Mouse (Mus musculus) intestine, embryonic 14.5 days (tissue): ENCODE data around the gene Sart3. TPM values are rescaled to one million over a fixed set of nuclear protein-coding genes. Genes with fewer than 3 reads are reported as not detected.

Experiments
- ATAC-seq: fragments of 200-750 bp; cut with Nextera tagmentation; replicated peaks from 2 replicates; pipeline ENCODE4 v1.8.0; 2017; ENCODE audit warnings: low read depth, moderate number of reproducible peaks, moderate TSS enrichment, moderate library complexity; ENCODE audit not compliant: low FRiP score, low TSS enrichment
- DNase-seq: peaks from one replicate; pipeline ENCODE4 v3.0.0-alpha.2; 2018; ENCODE audit warnings: low spot score
- H3K27ac ChIP-seq: fragments of 300-500 bp; sonication (generic); 2 replicates; pipeline ENCODE4 v1.5.1; 2014; ENCODE audit warnings: low read depth, mild to moderate bottlenecking, control low read depth
- H3K27me3 ChIP-seq: fragments of 300-500 bp; sonication (generic); replicated peaks from 2 replicates; pipeline ENCODE4 v1.6.1; 2014; ENCODE audit warnings: low read length, control low read depth; ENCODE audit not compliant: control insufficient read depth, insufficient read depth
- H3K36me3 ChIP-seq: fragments of 300-500 bp; sonication (generic); 2 replicates; pipeline ENCODE4 v1.6.1; 2014; ENCODE audit warnings: low read length, control low read depth; ENCODE audit not compliant: control insufficient read depth, insufficient read depth
- H3K4me1 ChIP-seq: fragments of 300-500 bp; sonication (generic); replicated peaks from 2 replicates; pipeline ENCODE4 v1.6.1; 2014; ENCODE audit warnings: low read length, control low read depth, mixed read lengths; ENCODE audit not compliant: control insufficient read depth, insufficient read depth
- H3K4me2 ChIP-seq: fragments of 300-500 bp; sonication (generic); 2 replicates; pipeline ENCODE4 v1.6.1; 2014; ENCODE audit warnings: low read length
- H3K4me3 ChIP-seq: fragments of 300-500 bp; sonication (generic); 2 replicates; pipeline ENCODE4 v1.5.1; 2014; ENCODE audit warnings: low read depth, low read length, control low read depth, mixed read lengths
- H3K9ac ChIP-seq: fragments of 300-500 bp; sonication (generic); 2 replicates; pipeline ENCODE4 v1.6.1; 2014; ENCODE audit warnings: mild to moderate bottlenecking, low read length
- H3K9me3 ChIP-seq: fragments of 300-500 bp; sonication (generic); 2 replicates; pipeline ENCODE4 v1.6.1; 2016; ENCODE audit warnings: low read length, control low read depth; ENCODE audit not compliant: control insufficient read depth
- WGBS: fragments of 180-500 bp; shearing (Covaris S2); extraction: QIAGEN DNeasy Blood & Tissue Kit; methylation state at CpG from one replicate; pipeline ENCODE4 v1.1.7; 2014; 5-methylcytosine and 5-hydroxymethylcytosine counted together
- polyA plus RNA-seq: library from polyadenylated mRNA; unstranded; fragments of >200 nt; fragmentation: Nextera tagmentation; extraction: Ambion mirVana; gene quantifications from 2 replicates; pipeline ENCODE4 v1.2.1, GENCODE M21; 2014

Gene Sart3
- polyA plus RNA-seq, 1 experiment from 2014 or later, result 46.3 TPM

DNA sequence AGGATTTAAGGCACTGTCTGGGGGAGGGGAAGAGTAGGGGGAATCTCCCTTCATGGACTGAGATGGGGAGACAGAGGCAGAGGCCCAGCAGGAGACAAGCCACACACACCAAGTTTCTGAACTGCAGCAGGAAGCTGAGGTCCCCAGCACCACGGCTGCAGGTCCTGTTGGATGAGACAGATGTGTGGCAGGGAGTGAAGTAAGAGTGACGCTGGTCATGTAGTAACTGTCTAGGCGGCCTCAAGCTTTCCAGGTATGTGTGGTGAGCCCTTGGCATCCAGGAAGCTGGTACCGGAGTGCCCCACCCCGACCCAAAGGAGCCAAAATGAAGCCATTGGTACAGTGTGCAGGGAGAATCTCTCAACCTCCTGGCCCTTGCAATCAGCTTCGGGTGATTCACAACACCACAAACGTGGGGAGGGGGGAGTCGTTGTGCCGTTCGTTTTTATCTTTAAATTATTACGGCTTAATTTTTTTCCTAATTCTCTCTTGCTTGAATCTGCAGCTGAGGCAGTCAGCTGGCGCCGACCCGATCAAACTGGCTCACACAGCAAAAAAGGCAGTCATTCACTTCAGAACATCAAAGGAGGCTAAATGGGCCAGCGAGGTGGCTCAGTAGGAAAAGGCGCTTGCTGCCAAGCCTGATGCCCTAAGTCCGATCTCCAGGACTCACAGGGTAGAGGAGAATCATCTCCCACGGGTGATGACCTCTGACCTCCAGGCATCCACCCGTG, 25.0 kb upstream of the Sart3 start:
- no peaks in the 10 kb centered on the region for H3K9me3 ChIP-seq
- ATAC-seq (no peak), DNase-seq (no peak)
- peak overlapping the region; percentile 53 for H3K4me3 ChIP-seq
- peaks cover 24% of the 10 kb centered on the region for H3K36me3 ChIP-seq
- no peaks in the 10 kb centered on the region for H3K27me3 ChIP-seq
- H3K4me1 ChIP-seq, result peaks cover 38% of the 10 kb centered on the region
- peak overlapping the region; percentile 42 for H3K9ac ChIP-seq
- WGBS, result 17% methylated on average over 19 of the region's 19 CpGs
- H3K27ac ChIP-seq, result peak overlapping the region; percentile 73
- peak overlapping the region; percentile 69 for H3K4me2 ChIP-seq

DNA sequence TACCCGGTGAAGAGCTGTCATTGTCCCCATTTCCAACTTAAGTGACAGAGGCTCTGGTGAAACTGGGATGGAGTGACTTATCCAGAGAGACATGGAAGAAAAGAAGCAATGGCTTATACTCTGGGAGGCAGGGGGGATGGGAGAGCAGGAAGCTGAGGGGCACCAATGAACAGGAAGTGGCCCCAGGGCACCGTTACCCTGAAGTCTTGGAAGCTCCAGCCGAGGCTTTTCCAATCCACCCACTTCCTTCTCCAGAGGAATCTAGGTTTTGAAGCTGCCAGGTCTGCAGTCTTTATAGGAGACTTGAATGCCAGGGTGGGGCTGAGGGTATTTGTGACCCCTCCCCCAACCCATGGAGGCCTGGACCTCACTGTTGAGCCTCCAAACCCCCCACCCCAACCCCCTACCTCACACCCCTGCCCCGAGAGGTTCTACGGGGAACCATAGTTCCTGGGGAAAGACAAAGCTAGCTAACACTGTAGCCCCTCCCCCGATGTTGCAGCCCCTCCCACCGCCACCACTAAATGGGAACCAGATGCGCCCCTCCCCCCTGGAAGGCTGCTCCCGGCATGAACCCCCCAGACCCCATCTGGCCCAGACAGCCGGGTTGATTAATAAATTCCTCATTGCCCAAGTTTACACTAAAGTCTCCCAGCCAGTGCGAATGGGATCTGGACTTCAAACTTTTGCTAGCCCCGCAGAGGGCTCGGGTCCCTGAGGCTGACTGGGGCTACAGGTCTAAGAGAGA, 24.3 kb upstream of the Sart3 start:
- Histone ChIP-seq H3K27ac (peak overlapping the region; percentile 73), H3K4me2 (peak overlapping the region; percentile 69), H3K4me1 (peaks cover 40% of the 10 kb centered on the region), H3K36me3 (peaks cover 24% of the 10 kb centered on the region), H3K27me3 (no peaks in the 10 kb centered on the region), H3K9me3 (no peaks in the 10 kb centered on the region), H3K9ac (peak overlapping the region; percentile 42; the same call in 1 of the 2 replicates), H3K4me3 (peak overlapping the region; percentile 53)
- 7% methylated on average over 13 of the region's 13 CpGs for WGBS
- DNase-seq (peak; percentile 67), ATAC-seq (peak; percentile 22; the same call in 1 of the 2 replicates)

DNA sequence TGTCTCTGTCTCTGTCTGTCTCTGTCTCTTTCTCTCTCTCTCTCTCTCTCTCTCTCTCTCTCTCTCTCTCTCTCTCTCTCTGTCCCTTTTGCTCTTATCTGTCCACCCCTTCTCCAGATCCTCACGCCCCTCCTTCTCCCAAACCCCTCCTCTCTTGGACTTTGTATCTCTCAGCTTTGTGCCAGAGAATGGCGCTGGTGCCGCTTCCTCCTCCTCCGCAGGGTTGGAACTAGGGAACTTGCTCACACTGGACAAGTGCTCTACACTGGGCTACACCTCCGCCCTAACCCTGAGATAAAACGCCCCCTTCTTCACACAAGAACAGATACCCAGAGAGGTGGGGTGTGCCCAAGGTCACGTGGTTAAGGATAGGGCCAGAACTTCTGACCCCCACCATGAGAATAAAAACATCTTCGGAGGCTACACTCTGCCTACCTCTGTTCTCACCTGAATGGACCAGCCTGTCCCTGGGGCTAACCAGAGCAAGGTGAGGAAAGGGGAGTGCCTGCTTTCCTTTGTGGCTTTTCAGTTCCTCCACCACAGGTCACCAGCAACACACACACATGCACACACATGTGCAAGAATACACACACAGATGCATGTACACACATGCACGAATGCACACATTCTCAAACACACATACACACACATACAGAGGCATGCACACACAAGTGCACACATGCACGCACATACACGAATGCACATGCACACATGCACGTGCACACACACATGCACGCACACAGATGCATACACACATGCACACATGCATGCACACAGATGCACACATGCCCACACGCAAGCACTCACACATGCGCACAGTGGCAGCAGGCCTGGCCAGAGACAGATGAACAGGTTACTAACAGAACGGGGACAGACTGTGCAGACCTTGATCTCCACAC, 19.1 kb upstream of the Sart3 start:
- Histone ChIP-seq H3K4me3 (no peak overlapping the region), H3K9me3 (no peaks in the 10 kb centered on the region), H3K27me3 (no peaks in the 10 kb centered on the region), H3K9ac (no peak overlapping the region), H3K27ac (no peak overlapping the region), H3K36me3 (peaks cover 24% of the 10 kb centered on the region), H3K4me2 (no peak overlapping the region), H3K4me1 (peaks cover 34% of the 10 kb centered on the region)
- no peak for DNase-seq
- WGBS, result 72% methylated on average over 16 of the region's 16 CpGs
- no peak for ATAC-seq

DNA sequence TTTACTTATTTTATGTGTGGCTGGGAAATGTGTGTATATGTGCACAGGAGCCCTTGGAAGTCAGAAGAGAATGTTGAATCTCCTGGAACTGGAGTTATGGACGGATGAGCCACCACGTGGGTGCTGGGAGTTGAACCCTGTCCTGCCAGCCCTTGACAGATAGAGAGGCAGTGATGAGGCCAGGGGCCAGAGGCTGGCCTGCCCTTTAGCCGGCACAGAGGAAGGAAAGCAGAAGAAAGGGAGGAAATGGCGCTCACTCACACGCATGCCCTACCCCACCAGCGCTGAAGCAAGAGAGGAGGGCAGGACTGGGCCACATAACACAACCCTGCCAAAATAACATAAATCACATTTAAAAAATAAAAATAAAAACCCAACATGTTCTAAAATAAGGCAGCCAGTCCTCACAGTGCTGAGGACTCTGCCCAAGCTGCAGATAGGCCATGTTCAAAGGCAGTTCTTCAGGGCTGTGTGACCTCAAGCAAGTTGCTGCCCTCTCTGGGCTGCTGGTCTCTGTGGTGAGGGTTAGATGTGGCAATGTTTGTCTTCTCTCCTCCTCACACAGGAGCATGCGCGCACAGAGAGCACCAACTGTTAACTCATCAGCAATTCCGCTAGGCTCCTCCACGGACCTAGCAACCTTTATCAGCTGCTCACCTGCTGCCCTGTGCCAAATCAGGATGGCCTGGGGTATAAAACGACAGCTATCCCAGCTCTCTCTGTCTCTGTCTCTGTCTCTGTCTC, 18.3 kb upstream of the Sart3 start:
- no peak for ATAC-seq
- 60% methylated on average over 11 of the region's 11 CpGs for WGBS

DNA sequence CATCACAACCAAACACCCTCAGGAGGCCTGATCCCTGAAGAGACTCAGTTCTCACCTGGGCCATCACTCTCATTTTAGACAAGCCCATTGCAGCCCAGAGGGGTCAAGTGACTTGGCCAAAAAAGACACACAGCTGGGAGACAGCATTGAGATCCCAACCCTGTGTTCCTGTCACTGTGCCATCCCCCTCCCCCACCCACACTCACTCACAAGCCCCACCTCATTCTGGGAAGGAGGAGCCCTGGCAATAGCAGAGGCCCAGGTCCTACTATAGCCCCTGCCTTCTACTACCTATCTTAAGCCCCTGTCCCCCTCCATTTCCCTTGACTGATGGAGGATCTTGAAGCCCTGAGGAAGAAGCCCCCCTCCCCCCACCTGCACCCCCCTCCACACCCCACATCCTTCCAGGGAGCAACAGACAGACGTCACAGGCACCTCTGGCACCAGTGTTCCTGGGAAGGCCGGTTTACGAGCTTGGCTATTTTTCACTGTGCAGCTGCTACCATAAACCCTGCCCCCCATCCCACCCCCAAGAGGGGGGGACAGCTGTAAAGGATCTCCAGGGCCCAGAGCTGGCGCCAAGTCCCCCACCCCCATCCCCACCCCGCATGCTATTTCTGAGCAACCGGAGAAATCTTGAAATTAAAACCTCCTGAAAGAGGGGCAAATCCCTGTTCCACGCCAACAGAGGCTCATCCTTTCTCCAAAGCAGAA, 16.9 kb upstream of the Sart3 start:
- H3K9ac ChIP-seq, result no peak overlapping the region
- peak; percentile 71 for DNase-seq
- H3K4me3 ChIP-seq, result no peak overlapping the region
- peak overlapping the region; percentile 78 for H3K27ac ChIP-seq
- 17% methylated on average over 7 of the region's 7 CpGs for whole genome bisulfite sequencing
- ATAC-seq, result peak; percentile 63
- H3K27me3 ChIP-seq, result no peaks in the 10 kb centered on the region
- H3K9me3 ChIP-seq, result no peaks in the 10 kb centered on the region
- peaks cover 34% of the 10 kb centered on the region for H3K4me1 ChIP-seq
- peak overlapping the region; percentile 14; the same call in 1 of the 2 replicates for H3K4me2 ChIP-seq
- peaks cover 13% of the 10 kb centered on the region for H3K36me3 ChIP-seq

More for the DNA sequence above, 18.3 kb upstream of the Sart3 start:
- no peak overlapping the region for H3K4me3 ChIP-seq
- peaks cover 28% of the 10 kb centered on the region for H3K4me1 ChIP-seq
- no peaks in the 10 kb centered on the region for H3K27me3 ChIP-seq
- H3K9me3 ChIP-seq, result no peaks in the 10 kb centered on the region
- H3K4me2 ChIP-seq, result no peak overlapping the region
- peaks cover 24% of the 10 kb centered on the region for H3K36me3 ChIP-seq
- H3K9ac ChIP-seq, result no peak overlapping the region
- DNase-seq, result no peak
- no peak overlapping the region; the same call in 1 of the 2 replicates for H3K27ac ChIP-seq

DNA sequence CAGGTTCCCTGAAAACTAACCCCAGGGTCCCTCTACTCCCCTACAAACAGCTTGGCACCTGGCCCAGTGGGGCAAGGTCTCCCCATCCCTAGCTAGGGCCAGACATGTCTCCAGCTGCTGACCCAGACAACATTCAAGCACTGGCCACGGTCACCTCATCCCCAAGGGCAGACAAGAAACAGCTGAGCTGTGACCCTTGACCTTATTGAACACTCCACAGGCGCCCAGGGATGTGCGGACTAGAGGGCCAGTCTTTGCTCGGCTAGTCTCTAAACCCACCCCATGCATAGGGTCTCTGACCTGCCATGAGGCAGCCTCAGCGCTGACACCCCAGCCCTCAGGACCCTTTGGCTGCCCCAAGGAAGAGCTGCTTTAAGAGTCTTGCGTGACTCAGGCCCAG, 16.3 kb upstream of the Sart3 start:
- Histone ChIP-seq H3K27me3 (no peaks in the 10 kb centered on the region), H3K9ac (no peak overlapping the region), H3K27ac (peak overlapping the region; percentile 78), H3K4me3 (no peak overlapping the region), H3K9me3 (no peaks in the 10 kb centered on the region), H3K4me1 (peaks cover 34% of the 10 kb centered on the region), H3K36me3 (peaks cover 7% of the 10 kb centered on the region; the same call in 1 of the 2 replicates), H3K4me2 (no peak overlapping the region)
- DNase-seq (no peak), ATAC-seq (peak; percentile 6; the same call in 1 of the 2 replicates)
- WGBS, result 27% methylated on average over 6 of the region's 6 CpGs

DNA sequence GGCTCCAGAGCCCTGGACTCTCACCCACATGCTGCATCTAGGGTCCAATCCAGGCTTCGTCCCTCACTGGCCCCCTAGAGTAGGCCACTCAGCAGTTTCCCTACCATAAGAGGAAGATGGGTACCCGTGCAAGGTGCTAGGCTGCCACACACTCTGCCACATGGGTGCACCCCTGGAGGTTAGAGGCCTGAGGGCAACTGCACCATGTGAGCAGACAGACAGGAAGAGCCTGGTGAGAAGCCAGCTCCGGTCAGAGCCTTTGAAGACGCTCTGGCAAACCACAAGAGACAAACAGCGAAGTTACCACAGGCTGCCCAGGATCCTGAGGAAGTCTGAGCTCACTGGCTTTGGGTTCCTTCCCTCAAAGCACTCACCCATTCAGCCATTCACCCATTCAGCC, 14.7 kb upstream of the Sart3 start:
- H3K36me3 ChIP-seq, result no peaks in the 10 kb centered on the region
- ATAC-seq (no peak), DNase-seq (no peak)
- H3K9me3 ChIP-seq, result no peaks in the 10 kb centered on the region
- H3K9ac ChIP-seq, result no peak overlapping the region
- H3K4me2 ChIP-seq, result no peak overlapping the region
- no peaks in the 10 kb centered on the region for H3K27me3 ChIP-seq
- WGBS, result 79% methylated on average over 5 of the region's 5 CpGs
- H3K4me3 ChIP-seq, result no peak overlapping the region
- no peak overlapping the region for H3K27ac ChIP-seq
- peaks cover 39% of the 10 kb centered on the region for H3K4me1 ChIP-seq
